In the genomic region with DNA sequence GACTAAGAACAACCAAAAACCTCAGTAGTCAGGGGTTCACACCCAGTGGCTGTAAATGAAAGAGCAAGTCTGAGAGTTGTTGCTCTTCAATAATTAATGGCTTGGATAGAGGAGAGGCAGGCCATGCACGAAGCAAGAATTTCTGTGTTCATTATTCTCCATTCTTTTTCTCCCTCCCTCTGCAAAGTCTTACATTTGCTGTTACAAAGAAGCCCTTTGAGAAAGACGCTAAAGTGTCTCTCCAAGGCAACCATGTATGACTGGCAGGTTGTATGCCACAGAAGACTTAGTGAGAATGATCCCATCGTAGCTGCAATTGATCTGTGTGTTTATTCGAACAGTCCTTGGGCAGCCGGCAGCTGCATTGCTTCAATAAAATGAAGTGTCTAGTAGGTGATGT, we compare ENCODE assay signal across 26 mouse cellular contexts. TPM values are rescaled to one million over a fixed set of nuclear protein-coding genes. Genes with fewer than 3 reads are reported as not detected.
A peak's percentile ranks its signal among the peaks of the same experiment; 100 is the strongest.
DNase-seq lines count a peak whose midpoint lies in the region; ATAC-seq and TF ChIP-seq lines count a peak whose summit lies in the region.
"Had no signal": no experiment of that assay in that cellular context is flagged by ENCODE, and none has a peak within 500 bp of the region (broad histone marks: within the 10 kb centered on the region; RNA-seq: fewer than 3 reads in every experiment).

No protein-coding gene starts in this region.

- peaks cover 11% of the 10 kb centered on the region for H3K4me1 ChIP-seq in forebrain, postnatal 0 days (ENCODE audit: insufficient read depth)
- H3K4me1 ChIP-seq in forebrain, embryonic 11.5 days (replicated peaks; ENCODE audit: control insufficient read depth, insufficient read depth, low read length), result peaks cover 2% of the 10 kb centered on the region; the same call in 1 of the 2 replicates
- H3K4me1 ChIP-seq in neural tube, embryonic 12.5 days, result peaks cover 20% of the 10 kb centered on the region
- 0 out of 2 replicates have a peak, but pooled peaks cover 5% of the 10 kb centered on the region for H3K4me1 ChIP-seq in midbrain, postnatal 0 days (ENCODE audit: insufficient read depth, low read length)
- H3K4me1 ChIP-seq in kidney, embryonic 14.5 days (ENCODE audit: control insufficient read depth, insufficient read depth, low read length), result peaks cover 7% of the 10 kb centered on the region; the same call in 1 of the 2 replicates
- H3K4me1 ChIP-seq: heart, embryonic 13.5 days; stomach, embryonic 15.5 days had no signal

- no peaks in the 10 kb centered on the region for H3K27me3 ChIP-seq in forebrain, postnatal 0 days (ENCODE audit: insufficient read depth, low read length)
- H3K27me3 ChIP-seq in forebrain, embryonic 11.5 days (ENCODE audit: control insufficient read depth, insufficient read depth, low read length), result peaks cover 36% of the 10 kb centered on the region
- H3K27me3 ChIP-seq in neural tube, embryonic 12.5 days (replicated peaks), result peaks cover 16% of the 10 kb centered on the region
- no peaks in the 10 kb centered on the region for H3K27me3 ChIP-seq in midbrain, postnatal 0 days (ENCODE audit: insufficient read depth, low read length)
- H3K27me3 ChIP-seq in kidney, embryonic 14.5 days (ENCODE audit: control insufficient read depth, insufficient read depth, low read length), result no peaks in the 10 kb centered on the region
- H3K27me3 ChIP-seq: stomach, embryonic 15.5 days had no signal

- WGBS in forebrain, postnatal 0 days, result 18% methylated on average over 5 of the region's 5 CpGs
- WGBS in forebrain, embryonic 11.5 days, result 38% methylated on average over 5 of the region's 5 CpGs
- WGBS in neural tube, embryonic 12.5 days, result 33% methylated on average over 5 of the region's 5 CpGs
- 18% methylated on average over 5 of the region's 5 CpGs for WGBS in midbrain, postnatal 0 days
- 24% methylated on average over 5 of the region's 5 CpGs for WGBS in kidney, embryonic 14.5 days

- DNase-seq in forebrain, postnatal 0 days, result peak; percentile 26
- DNase-seq in forebrain, embryonic 11.5 days (ENCODE audit: low spot score), result no peak
- no peak for DNase-seq in neural tube, embryonic 10.5 days (ENCODE audit: extremely low spot score, low spot score)
- DNase-seq in midbrain, postnatal 0 days (ENCODE audit: low spot score), result no peak
- no peak for DNase-seq in cerebellum, adult 18-20 months
- no peak for DNase-seq in heart, postnatal 4 days
- DNase-seq: adrenal gland, postnatal 25 days; gastrocnemius, postnatal 36 days; heart, adult 2 months; heart, postnatal 14 days; kidney, adult 18-20 months; right cerebral cortex, adult 18-20 months; right cerebral cortex, postnatal 4 days; thymus, postnatal 25 days had no signal

- peak; percentile 55; the same call in 1 of the 2 replicates for ATAC-seq in forebrain, postnatal 0 days
- ATAC-seq in forebrain, embryonic 11.5 days (replicated peaks; ENCODE audit: low FRiP score), result no peak
- ATAC-seq in neural tube, embryonic 12.5 days (ENCODE audit: low FRiP score, low read depth), result 0 out of 2 replicates have a peak, but pooled peaks have one; percentile 14
- ATAC-seq in midbrain, postnatal 0 days (ENCODE audit: low FRiP score), result no peak
- ATAC-seq in kidney, embryonic 14.5 days (ENCODE audit: low FRiP score, low TSS enrichment), result no peak; the same call in 1 of the 2 replicates
- ATAC-seq: CD4-positive, CD25-positive, alpha-beta regulatory T cell, adult 4 months; inflammation-experienced regulatory T-cells, adult 6 months had no signal

- no peaks in the 10 kb centered on the region for H3K9me3 ChIP-seq in forebrain, postnatal 0 days (ENCODE audit: low read length)
- no peaks in the 10 kb centered on the region for H3K9me3 ChIP-seq in forebrain, embryonic 11.5 days (ENCODE audit: control insufficient read depth, low read length)
- no peaks in the 10 kb centered on the region for H3K9me3 ChIP-seq in neural tube, embryonic 12.5 days
- peaks cover 2% of the 10 kb centered on the region; the same call in 1 of the 2 replicates for H3K9me3 ChIP-seq in midbrain, postnatal 0 days (ENCODE audit: low read length)
- no peaks in the 10 kb centered on the region for H3K9me3 ChIP-seq in kidney, embryonic 14.5 days (ENCODE audit: control insufficient read depth, low read length)
- H3K9me3 ChIP-seq: embryonic facial prominence, embryonic 12.5 days; heart, embryonic 13.5 days; stomach, embryonic 15.5 days had no signal

- H3K36me3 ChIP-seq in forebrain, postnatal 0 days (ENCODE audit: insufficient read depth), result no peaks in the 10 kb centered on the region
- H3K36me3 ChIP-seq in forebrain, embryonic 11.5 days (ENCODE audit: control insufficient read depth, insufficient read depth, low read length), result no peaks in the 10 kb centered on the region
- H3K36me3 ChIP-seq in neural tube, embryonic 12.5 days, result no peaks in the 10 kb centered on the region
- H3K36me3 ChIP-seq in midbrain, postnatal 0 days (ENCODE audit: insufficient read depth, low read length), result no peaks in the 10 kb centered on the region
- H3K36me3 ChIP-seq in kidney, embryonic 14.5 days (ENCODE audit: control insufficient read depth, insufficient read depth, low read length), result no peaks in the 10 kb centered on the region
- H3K36me3 ChIP-seq: embryonic facial prominence, embryonic 12.5 days; forebrain, embryonic 12.5 days; heart, embryonic 13.5 days; stomach, embryonic 15.5 days had no signal

- H3K9ac ChIP-seq in forebrain, postnatal 0 days, result no peak overlapping the region
- H3K9ac ChIP-seq in forebrain, embryonic 11.5 days (ENCODE audit: low read length), result no peak overlapping the region
- H3K9ac ChIP-seq in neural tube, embryonic 12.5 days, result no peak overlapping the region
- H3K9ac ChIP-seq in midbrain, postnatal 0 days (replicated peaks; ENCODE audit: low read length, poor library complexity, severe bottlenecking), result no peak overlapping the region
- no peak overlapping the region for H3K9ac ChIP-seq in kidney, embryonic 14.5 days (ENCODE audit: low read depth, low read length)
- H3K9ac ChIP-seq: embryonic facial prominence, embryonic 12.5 days; forebrain, embryonic 12.5 days; heart, embryonic 13.5 days; stomach, embryonic 15.5 days had no signal

- H3K4me2 ChIP-seq in forebrain, postnatal 0 days (ENCODE audit: low read depth), result no peak overlapping the region
- H3K4me2 ChIP-seq in forebrain, embryonic 11.5 days (ENCODE audit: low read depth, low read length, severe bottlenecking), result no peak overlapping the region
- H3K4me2 ChIP-seq in neural tube, embryonic 12.5 days (replicated peaks), result no peak overlapping the region
- no peak overlapping the region for H3K4me2 ChIP-seq in midbrain, postnatal 0 days (ENCODE audit: low read depth, low read length, poor library complexity, severe bottlenecking)
- H3K4me2 ChIP-seq in kidney, embryonic 14.5 days (replicated peaks; ENCODE audit: low read depth, low read length), result no peak overlapping the region
- H3K4me2 ChIP-seq: heart, embryonic 13.5 days; stomach, embryonic 15.5 days had no signal

- no peak overlapping the region for H3K4me3 ChIP-seq in forebrain, postnatal 0 days (ENCODE audit: low read depth, low read length)
- H3K4me3 ChIP-seq in forebrain, embryonic 11.5 days (ENCODE audit: low read depth, low read length), result no peak overlapping the region
- H3K4me3 ChIP-seq in neural tube, embryonic 12.5 days, result no peak overlapping the region
- no peak overlapping the region for H3K4me3 ChIP-seq in midbrain, postnatal 0 days (ENCODE audit: low read depth, low read length)
- H3K4me3 ChIP-seq in kidney, embryonic 14.5 days (ENCODE audit: low read length), result no peak overlapping the region
- H3K4me3 ChIP-seq: embryonic facial prominence, embryonic 12.5 days; forebrain, embryonic 12.5 days; heart, adult 2 months; heart, embryonic 13.5 days; stomach, embryonic 15.5 days had no signal

- no peak overlapping the region for H3K27ac ChIP-seq in forebrain, postnatal 0 days (ENCODE audit: low read depth, low read length)
- H3K27ac ChIP-seq in forebrain, embryonic 11.5 days (ENCODE audit: low read depth, low read length), result no peak overlapping the region
- no peak overlapping the region for H3K27ac ChIP-seq in neural tube, embryonic 12.5 days
- H3K27ac ChIP-seq in midbrain, postnatal 0 days (ENCODE audit: low read depth, low read length), result peak overlapping the region; percentile 4; the same call in 1 of the 2 replicates
- no peak overlapping the region for H3K27ac ChIP-seq in kidney, embryonic 14.5 days (ENCODE audit: low read depth, low read length)
- H3K27ac ChIP-seq: embryonic facial prominence, embryonic 12.5 days; heart, adult 2 months; heart, embryonic 13.5 days; kidney, postnatal 0 days; macrophage; stomach, embryonic 15.5 days had no signal

- TF ChIP-seq CTCF in forebrain, postnatal 0 days (IDR thresholded peaks at IDR 0.05; ENCODE audit: low read depth), result no peak
- peak; percentile 19; the same call in 1 of the 2 replicates for TF ChIP-seq CTCF in midbrain, postnatal 0 days (IDR thresholded peaks at IDR 0.05)

RNA-seq across cellular contexts. Expression of gene Ccdc60, which starts 34.6 kb away (rescaled TPM):
- 1.5 and 3.7 TPM in 2 replicates for total RNA-seq in forebrain, postnatal 0 days (2014; rRNA removed)
- polyA plus RNA-seq in forebrain, postnatal 0 days (2015; fragmentation: Nextera tagmentation; extraction: Ambion mirVana), result 1.4 and 1.9 TPM in 2 replicates
- 0.92 and 1.6 TPM in 2 replicates for polyA plus RNA-seq in forebrain, embryonic 11.5 days (2014; fragmentation: Nextera tagmentation; extraction: Ambion mirVana)
- polyA plus RNA-seq in neural tube, embryonic 12.5 days (2016; fragmentation: Nextera tagmentation; extraction: Ambion mirVana), result 0.89 TPM in 2 replicates
- 1.8 and 2.2 TPM in 2 replicates for total RNA-seq in midbrain, postnatal 0 days (2014; rRNA removed)
- 2.5 and 2.6 TPM in 2 replicates for polyA plus RNA-seq in midbrain, postnatal 0 days (2015; fragmentation: Nextera tagmentation; extraction: Ambion mirVana)
- 0.47 and 0.55 TPM in 2 replicates for polyA plus RNA-seq in kidney, embryonic 14.5 days (2014; fragmentation: Nextera tagmentation; extraction: Ambion mirVana)
- under 1 TPM in 1 of 2 experiments, not detected in 1; 0.12 TPM for total RNA-seq in heart, postnatal 4 days (2021)
- total RNA-seq: adrenal gland, postnatal 25 days; gastrocnemius, postnatal 36 days; heart, adult 2 months; heart, postnatal 14 days; liver, adult 2 months had no signal
- polyA plus RNA-seq: liver, adult 2 months; liver, embryonic 16.5 days; macrophage had no signal

Comparison
In these comparisons a context has a peak if more than half of its experiments do, and no peak if none do; other contexts are left out.
1. ATAC-seq: peak in forebrain, postnatal 0 days (single experiment) and neural tube, embryonic 12.5 days (single experiment); none in forebrain, embryonic 11.5 days (single experiment), midbrain, postnatal 0 days (single experiment) and kidney, embryonic 14.5 days (single experiment).